Mouse (Mus musculus): Measurements from ENCODE around the gene Ptpro. TPM values are rescaled to one million over a fixed set of nuclear protein-coding genes. Genes with fewer than 3 reads are reported as not detected.

Ptpro gene
- polyA plus RNA-seq, 1 experiment from 2014 or later, result 11.5 TPM

DNA sequence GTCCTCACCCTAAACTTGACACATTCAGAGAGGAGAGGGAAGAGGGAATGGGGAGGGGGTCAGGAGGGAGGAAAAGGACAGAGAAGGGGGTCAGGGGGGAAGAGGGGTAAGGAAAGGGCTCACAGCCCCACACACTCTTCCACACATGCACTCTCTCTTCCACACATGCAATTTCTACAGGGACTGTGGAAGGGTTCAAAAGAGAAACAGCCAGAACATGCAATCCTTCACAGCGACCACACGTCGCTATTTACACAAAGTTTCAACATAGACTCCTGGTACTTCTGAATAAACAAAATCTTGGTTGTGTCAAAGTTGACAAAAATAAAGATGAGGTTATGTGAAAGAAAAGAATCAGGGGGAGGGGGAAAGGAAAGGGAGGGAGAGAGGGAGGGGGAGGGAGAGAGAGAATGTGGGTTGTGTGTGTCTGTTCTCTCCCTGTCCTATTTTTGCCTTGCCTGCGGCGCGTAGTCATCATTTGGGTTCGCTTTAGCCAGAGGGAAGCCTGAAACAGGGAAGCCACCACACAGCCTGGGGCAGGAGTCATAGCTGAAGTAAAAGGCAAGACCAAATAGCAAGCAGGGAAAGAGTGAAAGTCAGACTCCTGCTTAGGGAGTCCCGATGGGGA, 245.2 kb downstream of the Ptpro start:
- no peak overlapping the region for H3K4me2 ChIP-seq (replicated peaks; ENCODE audit: low read depth, low read length)
- H3K27me3 ChIP-seq (ENCODE audit: control insufficient read depth, insufficient read depth, low read length), result no peaks in the 10 kb centered on the region
- H3K9me3 ChIP-seq (ENCODE audit: control insufficient read depth, low read length), result no peaks in the 10 kb centered on the region
- no peak overlapping the region for H3K9ac ChIP-seq (ENCODE audit: low read depth, low read length)
- no peaks in the 10 kb centered on the region for H3K36me3 ChIP-seq (ENCODE audit: control insufficient read depth, insufficient read depth, low read length)
- no peak overlapping the region for H3K27ac ChIP-seq (ENCODE audit: low read depth, low read length)
- 92% methylated on average over 8 of the region's 8 CpGs for WGBS
- H3K4me1 ChIP-seq (ENCODE audit: control insufficient read depth, insufficient read depth, low read length), result no peaks in the 10 kb centered on the region
- ATAC-seq (ENCODE audit: low FRiP score, low TSS enrichment), result no peak
- H3K4me3 ChIP-seq (ENCODE audit: low read length), result no peak overlapping the region

DNA sequence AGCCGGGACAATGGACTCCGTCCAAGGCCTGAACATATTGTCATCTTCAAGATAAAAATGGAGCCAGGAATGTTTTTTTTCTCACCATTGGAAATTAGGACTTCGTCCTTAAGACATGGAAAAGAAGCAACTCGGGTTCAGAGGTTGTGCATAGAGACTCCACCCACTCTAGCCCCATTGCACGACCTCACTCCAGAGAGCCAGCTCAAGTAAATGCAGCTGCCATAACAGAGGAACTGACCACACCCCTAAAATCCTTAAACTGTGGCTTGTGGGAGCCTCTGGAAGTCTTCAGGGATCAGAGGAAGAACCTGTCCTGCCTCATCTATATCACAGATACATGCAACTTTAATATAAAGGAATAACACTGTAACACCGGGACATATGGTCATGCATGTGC, 246.7 kb downstream of the Ptpro start:
- Histone ChIP-seq H3K27ac (ENCODE audit: low read depth, low read length) (no peak overlapping the region), H3K9ac (ENCODE audit: low read depth, low read length) (no peak overlapping the region), H3K27me3 (ENCODE audit: control insufficient read depth, insufficient read depth, low read length) (no peaks in the 10 kb centered on the region), H3K4me1 (ENCODE audit: control insufficient read depth, insufficient read depth, low read length) (no peaks in the 10 kb centered on the region), H3K36me3 (ENCODE audit: control insufficient read depth, insufficient read depth, low read length) (no peaks in the 10 kb centered on the region), H3K4me3 (ENCODE audit: low read length) (no peak overlapping the region), H3K9me3 (ENCODE audit: control insufficient read depth, low read length) (no peaks in the 10 kb centered on the region), H3K4me2 (replicated peaks; ENCODE audit: low read depth, low read length) (no peak overlapping the region)
- WGBS, result 71% methylated on average over 6 of the region's 6 CpGs
- ATAC-seq (ENCODE audit: low FRiP score, low TSS enrichment), result no peak

DNA sequence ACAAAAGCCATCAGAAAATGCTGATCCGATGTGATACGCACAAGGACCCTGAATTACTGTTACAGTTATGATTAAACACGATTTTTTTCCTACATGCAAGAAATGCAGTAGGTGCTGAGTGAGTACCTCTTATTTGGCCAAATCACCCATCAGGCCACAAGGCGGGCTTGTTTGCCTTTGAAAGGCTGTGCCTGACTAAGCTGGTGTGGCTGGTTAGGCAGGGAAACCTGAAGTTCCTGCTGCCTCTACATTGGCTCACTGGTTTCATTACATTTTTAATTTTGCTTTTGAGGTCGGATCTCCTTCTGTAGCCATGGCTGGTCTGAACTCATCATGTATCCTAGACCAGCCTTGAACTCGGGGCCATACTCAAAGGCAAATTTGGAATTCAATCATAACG, 250.9 kb downstream of the Ptpro start:
- Histone ChIP-seq H3K9me3 (ENCODE audit: control insufficient read depth, low read length) (0 out of 2 replicates have a peak, but pooled peaks cover 2% of the 10 kb centered on the region), H3K4me2 (replicated peaks; ENCODE audit: low read depth, low read length) (no peak overlapping the region), H3K27ac (ENCODE audit: low read depth, low read length) (no peak overlapping the region), H3K4me3 (ENCODE audit: low read length) (no peak overlapping the region), H3K9ac (ENCODE audit: low read depth, low read length) (no peak overlapping the region), H3K36me3 (ENCODE audit: control insufficient read depth, insufficient read depth, low read length) (no peaks in the 10 kb centered on the region), H3K4me1 (ENCODE audit: control insufficient read depth, insufficient read depth, low read length) (no peaks in the 10 kb centered on the region), H3K27me3 (ENCODE audit: control insufficient read depth, insufficient read depth, low read length) (no peaks in the 10 kb centered on the region)
- ATAC-seq (ENCODE audit: low FRiP score, low TSS enrichment), result no peak
- 89% methylated on average over 7 of the region's 7 CpGs for WGBS

DNA sequence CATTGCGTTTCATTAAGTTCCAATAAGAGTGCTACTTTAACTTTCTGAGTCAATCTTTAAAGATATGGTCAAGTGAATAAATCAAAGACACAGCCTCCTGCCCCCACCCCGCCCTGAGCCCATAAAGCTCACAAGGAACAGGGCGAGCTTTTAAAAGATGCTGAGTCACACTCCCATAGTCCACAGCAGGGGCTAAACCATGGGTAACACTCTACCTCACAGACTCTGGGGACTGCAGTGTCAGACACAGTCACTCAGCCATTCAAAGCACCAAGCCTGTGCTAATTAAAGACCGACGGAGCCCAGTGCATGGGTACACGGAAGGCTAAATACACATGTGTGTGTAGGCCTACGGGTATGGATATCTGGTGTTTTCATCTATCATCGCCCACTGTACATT, 251.3 kb downstream of the Ptpro start:
- ATAC-seq (ENCODE audit: low FRiP score, low TSS enrichment), result no peak; the same call in 1 of the 2 replicates
- 86% methylated on average over 8 of the region's 8 CpGs for WGBS

DNA sequence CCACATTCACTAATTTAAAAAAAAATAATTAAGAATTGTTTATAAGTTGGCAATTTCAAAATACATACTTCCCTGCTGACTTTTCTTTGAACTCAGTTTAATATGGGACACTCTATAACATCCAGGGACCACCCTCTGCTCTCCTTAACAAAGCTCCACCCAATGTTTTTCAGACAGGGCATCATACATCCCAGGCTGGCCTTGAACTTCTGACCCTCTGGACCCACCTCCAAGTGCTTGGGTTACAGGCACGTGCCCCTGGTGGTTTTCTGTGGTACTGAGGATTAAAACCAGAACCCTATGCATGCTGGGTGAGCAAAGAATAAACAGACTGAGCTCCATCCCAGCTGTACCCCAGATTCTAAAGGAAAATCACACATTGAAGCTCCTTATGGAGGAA, 251.9 kb downstream of the Ptpro start:
- no peaks in the 10 kb centered on the region for H3K4me1 ChIP-seq (ENCODE audit: control insufficient read depth, insufficient read depth, low read length)
- no peak overlapping the region for H3K27ac ChIP-seq (ENCODE audit: low read depth, low read length)
- H3K27me3 ChIP-seq (ENCODE audit: control insufficient read depth, insufficient read depth, low read length), result no peaks in the 10 kb centered on the region
- H3K9me3 ChIP-seq (ENCODE audit: control insufficient read depth, low read length), result 0 out of 2 replicates have a peak, but pooled peaks cover 2% of the 10 kb centered on the region
- H3K9ac ChIP-seq (ENCODE audit: low read depth, low read length), result no peak overlapping the region
- ATAC-seq (ENCODE audit: low FRiP score, low TSS enrichment), result no peak
- no peak overlapping the region for H3K4me2 ChIP-seq (replicated peaks; ENCODE audit: low read depth, low read length)
- WGBS, result 70% methylated on average over 1 of the region's 1 CpGs
- H3K4me3 ChIP-seq (ENCODE audit: low read length), result no peak overlapping the region
- no peaks in the 10 kb centered on the region for H3K36me3 ChIP-seq (ENCODE audit: control insufficient read depth, insufficient read depth, low read length)

More for the DNA sequence above, 251.3 kb downstream of the Ptpro start:
- no peaks in the 10 kb centered on the region for H3K36me3 ChIP-seq (ENCODE audit: control insufficient read depth, insufficient read depth, low read length)
- no peaks in the 10 kb centered on the region for H3K4me1 ChIP-seq (ENCODE audit: control insufficient read depth, insufficient read depth, low read length)
- H3K4me2 ChIP-seq (replicated peaks; ENCODE audit: low read depth, low read length), result no peak overlapping the region
- no peak overlapping the region for H3K27ac ChIP-seq (ENCODE audit: low read depth, low read length)
- no peak overlapping the region for H3K4me3 ChIP-seq (ENCODE audit: low read length)
- no peak overlapping the region for H3K9ac ChIP-seq (ENCODE audit: low read depth, low read length)
- H3K9me3 ChIP-seq (ENCODE audit: control insufficient read depth, low read length), result 0 out of 2 replicates have a peak, but pooled peaks cover 2% of the 10 kb centered on the region
- no peaks in the 10 kb centered on the region for H3K27me3 ChIP-seq (ENCODE audit: control insufficient read depth, insufficient read depth, low read length)

DNA sequence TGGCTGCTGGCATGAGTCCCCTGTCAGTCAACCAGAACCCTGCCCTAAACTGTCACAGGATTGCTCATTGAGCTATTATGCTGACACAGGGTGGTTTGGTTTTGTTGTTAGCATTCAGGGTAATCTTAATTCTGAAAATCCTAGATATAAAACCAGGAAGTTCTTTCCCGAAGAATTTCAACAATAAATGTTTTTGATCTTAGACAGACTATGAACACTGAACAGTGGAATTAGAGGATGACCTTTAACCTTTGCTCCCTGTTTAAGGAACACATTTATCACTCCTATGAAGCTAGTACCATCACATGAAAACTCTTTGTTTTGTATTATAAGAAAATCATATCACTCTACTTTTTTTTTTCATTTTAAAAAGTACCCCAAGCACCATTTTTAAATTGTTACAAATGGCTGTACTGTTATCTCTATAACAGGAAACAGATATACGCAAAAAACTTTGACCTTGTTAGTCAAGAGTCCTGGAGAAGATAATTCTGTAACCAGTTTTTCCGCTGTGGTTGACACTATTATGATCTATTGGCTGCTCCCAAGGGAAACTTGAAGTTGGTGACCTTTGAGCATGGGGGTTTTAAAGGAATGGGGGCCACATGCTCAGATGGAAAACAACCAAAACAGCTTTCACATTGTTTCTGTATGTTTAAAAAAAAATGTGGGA, 253.6 kb downstream of the Ptpro start:
- H3K36me3 ChIP-seq (ENCODE audit: control insufficient read depth, insufficient read depth, low read length), result no peaks in the 10 kb centered on the region
- H3K4me1 ChIP-seq (ENCODE audit: control insufficient read depth, insufficient read depth, low read length), result no peaks in the 10 kb centered on the region
- 77% methylated on average over 3 of the region's 3 CpGs for WGBS
- no peak for ATAC-seq (ENCODE audit: low FRiP score, low TSS enrichment)
- no peak overlapping the region for H3K4me2 ChIP-seq (replicated peaks; ENCODE audit: low read depth, low read length)
- no peaks in the 10 kb centered on the region for H3K27me3 ChIP-seq (ENCODE audit: control insufficient read depth, insufficient read depth, low read length)
- no peak overlapping the region for H3K4me3 ChIP-seq (ENCODE audit: low read length)
- no peak overlapping the region for H3K27ac ChIP-seq (ENCODE audit: low read depth, low read length)
- H3K9me3 ChIP-seq (ENCODE audit: control insufficient read depth, low read length), result 0 out of 2 replicates have a peak, but pooled peaks cover 2% of the 10 kb centered on the region
- no peak overlapping the region for H3K9ac ChIP-seq (ENCODE audit: low read depth, low read length)

DNA sequence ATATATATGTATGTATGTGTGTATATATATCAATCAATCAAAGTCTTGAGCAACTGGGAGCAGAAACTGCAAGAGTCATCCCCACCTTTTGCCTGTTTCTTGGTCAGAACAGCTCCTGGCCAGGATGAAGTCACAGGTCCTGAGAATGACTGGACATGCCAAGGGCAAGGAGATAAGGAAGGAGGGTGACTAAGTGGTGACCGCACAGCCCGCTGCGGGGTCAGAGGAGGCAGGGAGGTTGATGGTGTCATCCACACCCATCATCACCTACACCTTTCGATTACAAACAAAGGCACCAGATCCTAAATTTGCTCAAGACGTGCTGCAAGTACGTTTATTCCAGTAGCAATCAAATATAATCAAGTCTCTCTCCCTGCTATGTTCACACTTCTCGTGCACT, 254.4 kb downstream of the Ptpro start:
- Histone ChIP-seq H3K27me3 (ENCODE audit: control insufficient read depth, insufficient read depth, low read length) (no peaks in the 10 kb centered on the region), H3K9ac (ENCODE audit: low read depth, low read length) (no peak overlapping the region), H3K27ac (ENCODE audit: low read depth, low read length) (no peak overlapping the region), H3K36me3 (ENCODE audit: control insufficient read depth, insufficient read depth, low read length) (no peaks in the 10 kb centered on the region), H3K4me1 (ENCODE audit: control insufficient read depth, insufficient read depth, low read length) (no peaks in the 10 kb centered on the region), H3K4me3 (ENCODE audit: low read length) (no peak overlapping the region), H3K9me3 (ENCODE audit: control insufficient read depth, low read length) (0 out of 2 replicates have a peak, but pooled peaks cover 2% of the 10 kb centered on the region), H3K4me2 (replicated peaks; ENCODE audit: low read depth, low read length) (no peak overlapping the region)
- ATAC-seq (ENCODE audit: low FRiP score, low TSS enrichment), result no peak
- 91% methylated on average over 7 of the region's 7 CpGs for WGBS

GRCm38 (mm10) chr6:137508936-137509335, 256.8 kb downstream of the Ptpro start:
- no peak for ATAC-seq (ENCODE audit: low FRiP score, low TSS enrichment)
- no peaks in the 10 kb centered on the region for H3K4me1 ChIP-seq (ENCODE audit: control insufficient read depth, insufficient read depth, low read length)
- no peak overlapping the region for H3K4me3 ChIP-seq (ENCODE audit: low read length)
- H3K27ac ChIP-seq (ENCODE audit: low read depth, low read length), result no peak overlapping the region
- no peak overlapping the region for H3K4me2 ChIP-seq (replicated peaks; ENCODE audit: low read depth, low read length)
- H3K36me3 ChIP-seq (ENCODE audit: control insufficient read depth, insufficient read depth, low read length), result no peaks in the 10 kb centered on the region
- H3K27me3 ChIP-seq (ENCODE audit: control insufficient read depth, insufficient read depth, low read length), result no peaks in the 10 kb centered on the region
- H3K9me3 ChIP-seq (ENCODE audit: control insufficient read depth, low read length), result 0 out of 2 replicates have a peak, but pooled peaks cover 2% of the 10 kb centered on the region
- no peak overlapping the region for H3K9ac ChIP-seq (ENCODE audit: low read depth, low read length)
- 95% methylated on average over 19 of the region's 19 CpGs for WGBS

DNA sequence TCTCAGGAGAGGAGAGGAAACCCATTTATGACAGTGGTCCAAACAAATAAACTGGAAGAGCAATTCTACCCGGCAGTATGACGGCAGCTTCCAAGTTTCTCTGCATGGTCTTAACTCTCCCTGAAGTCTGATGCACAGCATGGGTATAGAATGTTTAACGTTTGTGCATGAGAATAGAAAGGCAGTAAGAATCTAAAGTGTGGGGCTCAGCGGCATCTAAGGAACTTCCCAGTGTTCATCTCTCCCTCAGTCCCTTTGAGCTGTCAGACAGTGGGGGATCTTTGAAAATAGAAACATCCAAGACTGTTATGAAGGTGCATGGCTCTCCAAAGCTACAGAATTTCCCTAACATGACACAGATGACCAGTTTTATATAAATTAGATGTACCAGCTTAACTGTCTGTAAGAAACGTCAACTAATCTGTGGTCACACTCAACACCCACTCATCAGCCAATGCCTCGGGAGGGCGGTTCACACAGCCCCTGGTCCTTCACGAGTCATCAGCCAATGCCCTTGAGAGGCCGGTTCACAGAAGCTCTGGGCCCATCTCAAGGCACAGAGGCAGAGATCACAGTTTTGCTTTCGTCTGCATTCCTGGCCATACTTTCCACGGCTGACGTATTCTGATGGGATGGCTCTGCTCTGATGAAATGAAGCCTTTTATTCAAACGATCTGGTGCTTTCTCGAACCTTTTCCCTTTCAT, 257.4 kb downstream of the Ptpro start:
- no peak overlapping the region for H3K27ac ChIP-seq (ENCODE audit: low read depth, low read length)
- H3K27me3 ChIP-seq (ENCODE audit: control insufficient read depth, insufficient read depth, low read length), result no peaks in the 10 kb centered on the region
- no peak overlapping the region for H3K9ac ChIP-seq (ENCODE audit: low read depth, low read length)
- no peak overlapping the region for H3K4me2 ChIP-seq (replicated peaks; ENCODE audit: low read depth, low read length)
- no peaks in the 10 kb centered on the region for H3K36me3 ChIP-seq (ENCODE audit: control insufficient read depth, insufficient read depth, low read length)
- H3K4me3 ChIP-seq (ENCODE audit: low read length), result no peak overlapping the region
- WGBS, result 59% methylated on average over 14 of the region's 14 CpGs
- no peaks in the 10 kb centered on the region for H3K4me1 ChIP-seq (ENCODE audit: control insufficient read depth, insufficient read depth, low read length)
- ATAC-seq (ENCODE audit: low FRiP score, low TSS enrichment), result no peak
- 0 out of 2 replicates have a peak, but pooled peaks cover 2% of the 10 kb centered on the region for H3K9me3 ChIP-seq (ENCODE audit: control insufficient read depth, low read length)
